Mouse (Mus musculus) T-helper 2 cell (primary cell): ENCODE measurements around the gene Pced1a.

Experiments
- in situ Hi-C: fragments of 300-600 bp; cut with MboI, MseI; formaldehyde crosslinking; loops from one replicate; pipeline ENCODE4 v1.15.1; 2025; ENCODE audit warnings: high pct_unique_total_duplicates

The Pced1a gene

DNA sequence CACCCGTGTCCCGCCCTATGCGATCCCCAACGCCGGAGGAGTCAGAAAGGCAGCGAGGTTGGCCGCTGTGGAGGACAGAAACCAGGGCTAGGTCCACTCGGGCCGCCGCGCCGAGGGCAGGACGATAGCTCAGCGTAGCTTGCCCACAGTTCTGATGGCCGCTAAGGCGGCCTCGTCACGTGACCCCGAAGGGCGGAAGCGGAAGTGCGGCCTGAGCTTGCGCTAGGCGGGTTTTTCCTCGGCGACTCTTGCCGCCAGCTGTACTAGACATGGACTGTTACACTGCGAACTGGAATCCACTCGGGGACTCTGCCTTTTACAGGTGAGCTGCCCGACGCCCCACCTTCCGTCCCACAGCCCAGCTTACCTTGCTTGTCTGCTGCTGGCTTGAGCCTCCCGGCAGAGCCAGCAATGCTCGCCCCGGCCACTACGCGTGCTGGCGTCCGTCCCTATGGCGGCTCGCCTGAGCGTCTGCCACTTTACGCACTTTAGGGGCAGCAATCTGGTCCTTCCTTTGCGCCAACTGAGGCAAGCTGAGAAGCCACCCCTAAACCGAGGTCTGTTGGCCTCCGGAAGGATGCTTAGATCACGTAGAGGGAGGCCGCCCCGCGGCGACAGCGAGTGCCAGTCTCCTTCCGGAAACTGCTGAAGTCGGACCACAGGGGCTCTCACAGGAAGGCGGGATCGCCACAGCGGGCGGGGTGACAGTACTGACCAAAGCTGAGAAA lies at the start of gene Pced1a, which contains the start of gene Vps16:
Pced1a (minus strand) TSS at position 576 of the 728 bp plus-strand sequence.
Vps16 (plus strand) TSS at position 214 of the 728 bp plus-strand sequence.
- in situ Hi-C loops, result no loop called here

DNA sequence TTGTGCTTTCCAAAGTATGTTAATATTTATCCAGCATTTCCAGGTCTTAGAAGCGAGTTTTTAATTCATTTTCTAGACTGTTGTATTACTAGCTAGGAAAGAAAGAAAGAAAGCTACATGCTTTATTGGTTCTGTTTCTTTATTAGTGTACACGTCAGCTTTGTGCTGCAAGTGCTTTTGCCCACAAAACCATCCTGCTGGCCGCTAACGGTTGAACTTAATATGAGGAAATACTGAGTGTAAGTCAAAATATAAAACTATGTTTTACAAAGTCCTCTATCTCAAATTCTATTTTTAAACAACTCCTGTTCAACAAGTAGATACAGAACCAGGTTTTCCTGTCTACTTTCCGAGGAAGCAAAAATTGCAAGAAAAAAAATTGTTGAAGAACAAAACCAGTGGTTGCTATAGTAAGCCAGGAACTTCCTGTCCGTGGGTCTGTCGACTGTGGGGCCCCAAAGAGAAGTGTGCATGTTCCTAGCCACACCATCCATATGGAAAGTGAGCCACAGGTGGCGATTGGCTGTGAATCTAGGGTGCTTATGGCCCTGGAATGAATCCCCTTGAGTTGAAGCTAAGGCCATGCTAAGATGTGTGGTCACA lies 48.5 kb upstream of the Pced1a start:
- in situ Hi-C loops, result no loop called here

DNA sequence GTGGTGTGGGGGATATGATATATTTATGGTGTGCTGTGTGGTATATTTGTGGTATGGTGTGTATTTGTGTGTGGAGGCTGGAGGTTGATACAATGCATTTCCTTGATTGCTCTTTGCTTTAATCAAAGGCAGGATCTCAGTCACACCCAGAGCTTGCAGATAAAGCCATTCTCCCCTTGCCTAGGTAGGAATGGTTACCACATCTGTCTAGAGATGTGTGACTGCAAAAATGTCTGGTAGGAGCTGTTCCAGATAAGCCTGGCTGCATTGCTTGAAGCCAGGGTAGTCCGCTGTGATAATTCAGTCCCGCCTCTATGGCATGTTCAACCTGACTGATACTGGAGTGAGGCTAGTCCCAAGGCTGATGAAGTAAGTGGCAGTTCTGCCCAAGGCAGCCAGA lies 45.4 kb upstream of the Pced1a start:
- in situ Hi-C loops, result no loop called here

DNA sequence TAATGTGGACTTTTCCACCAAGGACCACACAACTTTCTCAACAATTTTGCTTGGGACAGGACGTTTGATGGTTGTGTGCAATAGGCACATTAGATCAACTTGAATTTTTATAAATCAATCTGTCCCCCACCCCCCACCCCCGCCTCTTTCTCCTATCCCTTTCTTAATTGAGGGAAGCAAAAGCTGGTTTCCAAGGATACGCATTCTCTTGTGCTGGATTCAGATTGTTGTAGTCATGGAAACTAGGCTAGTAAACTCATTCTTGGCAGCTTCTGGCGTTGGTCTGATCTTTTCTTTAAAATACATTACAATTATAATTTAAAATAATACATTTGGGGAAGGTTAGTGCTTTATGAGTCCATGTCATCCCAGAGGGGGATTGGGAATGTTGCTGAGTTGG lies 44.9 kb upstream of the Pced1a start:
- in situ Hi-C loops, result no loop called here

DNA sequence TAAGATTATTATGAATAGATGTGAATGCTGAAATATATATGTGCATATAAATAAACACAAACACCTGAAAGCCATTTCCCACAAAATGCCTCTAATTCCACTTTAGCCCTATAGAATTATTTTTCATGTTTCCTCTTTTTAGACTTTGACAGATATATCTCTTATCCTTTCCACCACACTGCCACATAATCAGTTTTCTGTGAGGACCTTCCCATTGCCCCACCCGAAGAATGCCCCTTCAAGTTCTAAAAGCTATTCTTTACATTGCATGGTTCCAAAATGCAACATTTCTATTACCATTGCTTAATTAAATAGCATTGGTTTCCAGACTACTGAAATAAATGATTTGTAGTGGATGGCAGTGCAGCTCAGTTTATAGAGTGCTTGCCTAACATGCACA lies 41.9 kb upstream of the Pced1a start:
- in situ Hi-C loops, result no loop called here

DNA sequence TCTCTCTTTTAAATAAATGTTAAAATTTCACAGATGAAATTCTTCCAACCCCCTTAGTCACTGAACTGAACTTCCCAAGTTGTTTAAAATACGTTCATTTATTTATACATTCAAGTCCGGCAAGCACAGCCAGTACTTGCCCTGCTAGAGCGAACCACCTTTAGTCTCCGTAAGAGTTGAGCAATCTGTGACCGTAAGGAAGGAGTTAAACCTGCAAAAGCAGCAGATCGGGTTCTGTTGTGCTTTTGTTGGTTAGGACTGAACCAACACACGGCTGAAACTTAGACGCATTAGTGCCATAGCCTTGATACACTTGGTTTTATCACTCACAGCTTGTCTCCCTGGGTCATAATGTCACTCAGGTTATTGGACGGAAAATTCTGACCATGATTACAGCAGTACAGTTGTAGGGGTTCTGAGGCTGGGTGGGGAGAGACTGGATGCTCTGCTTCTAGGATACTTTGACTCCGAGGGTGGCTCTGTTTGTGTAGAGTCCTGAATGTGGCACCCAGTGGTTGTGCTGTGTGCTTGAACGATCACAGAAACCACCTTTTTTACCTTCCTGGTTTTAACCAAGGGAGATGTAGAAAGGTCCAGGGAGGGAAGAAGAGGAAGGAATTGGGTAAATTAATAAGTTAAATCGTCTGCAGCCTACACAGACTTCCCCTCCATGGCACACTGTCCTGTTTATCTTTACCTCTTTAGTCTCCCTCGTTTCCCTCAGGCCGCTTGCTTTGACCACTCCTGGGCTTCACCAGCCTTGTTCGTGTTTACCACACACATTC lies 37.0 kb upstream of the Pced1a start:
- in situ Hi-C loops, result no loop called here

DNA sequence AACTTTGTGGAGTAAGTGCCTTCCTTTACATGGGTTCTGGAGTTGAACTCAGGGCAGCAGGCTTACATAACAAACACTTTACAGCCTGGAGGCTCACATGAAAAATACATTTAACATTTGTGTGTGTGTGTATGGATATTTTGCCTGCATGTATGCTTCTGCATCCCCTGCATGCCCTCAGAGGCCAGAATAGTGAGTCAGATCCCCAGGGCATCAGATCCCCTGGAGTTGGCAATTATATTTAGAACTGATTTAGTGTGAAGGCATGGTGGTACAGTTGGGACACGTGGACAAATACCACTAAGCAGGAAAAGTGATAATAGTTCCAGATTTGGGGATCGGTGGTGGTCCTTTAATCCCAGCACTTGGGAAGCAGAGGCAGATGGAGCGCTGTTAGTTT lies 35.1 kb upstream of the Pced1a start:
- in situ Hi-C loops, result no loop called here

DNA sequence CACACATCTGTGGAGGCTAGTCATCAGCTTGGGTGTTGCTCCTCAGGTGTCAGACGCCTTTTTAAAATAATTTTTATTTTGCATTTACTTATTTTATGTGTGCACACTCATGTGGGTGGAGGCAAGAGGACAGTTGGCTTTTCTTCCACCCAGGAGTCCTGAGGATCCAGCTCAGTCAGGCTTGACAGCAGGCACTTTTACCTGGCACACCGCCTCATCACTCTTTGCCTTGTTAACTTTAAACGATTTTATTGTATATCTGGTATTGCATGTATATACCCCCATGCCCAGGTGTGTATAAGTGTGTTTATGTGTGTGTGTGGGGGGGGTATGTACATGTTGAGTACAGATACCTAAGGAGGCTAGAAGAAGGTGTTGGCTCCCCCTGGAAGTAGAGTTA lies 33.4 kb upstream of the Pced1a start:
- in situ Hi-C loops, result no loop called here

DNA sequence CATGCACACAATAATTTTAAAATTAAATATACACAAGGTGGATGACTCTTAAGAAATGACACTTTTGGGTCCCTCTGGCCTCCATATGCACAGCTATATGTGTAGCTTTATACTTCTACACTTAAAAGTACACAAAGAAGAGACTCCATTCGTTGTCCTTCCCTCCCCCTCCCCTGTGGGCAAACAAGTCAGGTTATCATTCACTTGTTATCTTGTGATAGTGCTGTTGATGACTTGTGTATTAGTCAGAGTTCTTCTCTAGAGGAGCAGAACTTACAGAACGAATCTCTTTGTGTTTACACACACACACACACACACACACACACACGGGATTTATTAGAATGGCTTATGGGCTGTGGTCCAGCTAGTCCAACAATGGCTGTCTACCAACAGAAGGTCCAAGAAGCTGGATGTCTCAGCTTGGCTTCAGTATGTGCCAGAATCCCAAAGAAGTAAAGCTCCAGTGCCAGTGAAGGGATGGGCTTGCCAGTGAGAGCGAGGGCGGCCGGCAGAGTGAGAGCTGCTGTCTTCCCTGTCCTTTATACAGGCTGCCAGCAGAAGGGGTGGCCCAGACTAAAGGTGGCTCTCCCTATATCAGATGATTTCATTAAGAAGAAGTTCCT lies 30.4 kb upstream of the Pced1a start:
- in situ Hi-C loops, result loop anchor here (5.0 kb wide), 1 partner anchor 102 kb away; no protein-coding TSS in a partner anchor

DNA sequence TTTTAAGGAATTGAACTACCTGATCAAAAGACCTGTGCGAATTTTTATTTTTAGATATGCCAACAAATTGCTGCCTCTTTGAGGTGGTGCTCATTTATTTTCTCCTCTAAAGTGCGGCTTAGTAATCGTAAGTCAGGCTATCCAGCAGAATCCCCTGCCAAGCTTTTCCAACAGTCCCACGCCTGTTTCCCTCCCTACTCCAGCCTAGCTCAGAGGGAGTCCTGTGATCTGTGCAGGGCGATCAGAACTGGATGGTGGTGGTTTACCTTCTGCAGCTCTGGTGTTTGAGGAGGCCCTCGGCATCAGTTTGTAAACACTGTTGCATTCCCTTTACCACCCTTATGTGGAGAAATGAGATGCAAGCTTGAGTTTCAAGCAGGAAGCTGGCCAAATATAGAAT lies 28.9 kb upstream of the Pced1a start:
- in situ Hi-C loops, result loop anchor here (5.0 kb wide), 1 partner anchor 104 kb away; no protein-coding TSS in a partner anchor

DNA sequence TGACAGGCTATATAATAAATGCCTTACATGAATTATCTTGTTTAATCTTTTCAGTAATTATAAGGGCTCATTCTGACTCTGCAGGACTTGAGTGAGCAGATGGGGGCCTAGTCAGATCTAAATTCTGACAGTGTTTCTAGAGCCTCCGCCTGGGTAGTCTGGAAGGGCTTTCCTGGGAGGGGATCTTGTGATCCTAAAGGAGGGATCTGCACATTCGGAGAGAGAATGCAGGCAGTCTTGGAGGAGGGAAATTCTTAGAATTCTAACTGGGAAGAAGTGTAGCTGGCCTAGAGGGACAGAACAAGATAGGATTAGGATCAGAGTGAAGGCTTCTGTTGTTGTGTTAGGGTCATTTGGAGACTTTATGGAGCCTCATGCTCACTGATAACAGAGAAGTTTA lies 27.8 kb upstream of the Pced1a start:
- in situ Hi-C loops, result loop anchor here (5.0 kb wide), 1 partner anchor 105 kb away; no protein-coding TSS in a partner anchor

DNA sequence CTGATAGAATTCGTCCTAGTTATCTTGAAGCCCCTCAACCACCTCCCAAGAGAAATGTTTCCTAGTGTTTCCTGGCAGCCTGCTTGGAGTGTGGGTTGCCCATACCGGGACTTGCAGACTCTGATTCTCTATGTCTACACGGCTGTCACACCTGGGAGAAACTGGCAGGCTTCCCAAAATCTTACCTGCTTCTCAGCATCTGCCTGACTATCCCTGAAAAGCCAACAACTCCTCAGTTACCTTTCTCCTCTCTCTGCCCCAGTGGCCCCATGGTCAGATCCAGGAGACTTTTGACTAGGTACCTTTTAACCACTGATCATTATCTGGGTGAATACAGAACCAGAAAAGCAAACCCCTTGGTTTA lies 27.2 kb upstream of the Pced1a start:
- in situ Hi-C loops, result loop anchor here (5.0 kb wide), 1 partner anchor 106 kb away; no protein-coding TSS in a partner anchor

DNA sequence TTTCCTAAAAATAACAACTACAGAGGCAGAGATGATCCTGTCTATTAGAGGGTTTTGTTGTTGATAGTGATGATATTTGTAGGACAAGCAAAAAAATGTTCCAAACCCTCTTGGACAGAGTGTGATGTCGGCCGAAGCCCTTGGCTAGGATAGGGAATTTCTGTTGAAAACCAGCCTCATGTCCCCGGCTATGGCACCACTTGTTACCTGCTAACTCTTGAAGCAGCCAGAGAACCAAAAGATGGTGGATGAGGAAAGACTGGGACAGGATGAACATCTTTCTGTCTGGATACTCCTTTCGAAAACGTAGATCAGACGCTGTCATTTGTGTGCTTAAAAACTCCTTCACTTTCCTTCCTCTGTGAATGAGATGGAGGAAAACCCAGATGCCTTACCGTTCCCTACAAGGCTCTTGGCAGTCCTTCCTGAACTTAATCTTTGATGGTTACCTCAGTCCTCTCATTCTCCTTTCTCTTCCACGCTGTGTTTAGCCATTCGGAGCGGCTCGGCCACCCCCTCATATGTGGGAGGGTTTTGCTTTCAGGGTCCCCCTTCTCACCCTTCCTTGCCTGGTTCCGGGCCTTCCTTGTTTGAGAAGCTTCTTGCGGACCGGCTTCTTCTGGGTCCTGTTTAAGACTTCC lies 26.7 kb upstream of the Pced1a start:
- in situ Hi-C loops, result loop anchor here (5.0 kb wide), 1 partner anchor 106 kb away; no protein-coding TSS in a partner anchor

DNA sequence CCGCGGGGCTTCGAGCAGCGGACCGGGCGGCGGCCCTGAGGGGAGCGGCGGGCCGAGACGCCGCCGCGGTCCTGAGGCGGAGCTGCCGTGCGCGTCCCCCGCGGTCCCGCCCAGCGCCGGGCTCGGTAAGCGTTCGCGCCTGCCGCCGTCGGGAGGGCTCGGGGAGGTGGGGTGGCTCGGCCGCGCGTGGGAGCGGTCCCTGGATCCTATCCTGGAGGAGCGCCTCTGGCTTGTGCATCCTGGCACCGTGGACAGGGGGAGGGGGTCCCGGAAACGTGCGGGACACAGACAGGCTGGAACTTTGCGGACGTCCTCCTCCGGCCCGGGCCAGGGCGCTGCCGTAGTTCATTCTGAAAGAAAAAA lies 25.9 kb upstream of the Pced1a start:
- in situ Hi-C loops, result loop anchor here (5.0 kb wide), 1 partner anchor 107 kb away; no protein-coding TSS in a partner anchor

DNA sequence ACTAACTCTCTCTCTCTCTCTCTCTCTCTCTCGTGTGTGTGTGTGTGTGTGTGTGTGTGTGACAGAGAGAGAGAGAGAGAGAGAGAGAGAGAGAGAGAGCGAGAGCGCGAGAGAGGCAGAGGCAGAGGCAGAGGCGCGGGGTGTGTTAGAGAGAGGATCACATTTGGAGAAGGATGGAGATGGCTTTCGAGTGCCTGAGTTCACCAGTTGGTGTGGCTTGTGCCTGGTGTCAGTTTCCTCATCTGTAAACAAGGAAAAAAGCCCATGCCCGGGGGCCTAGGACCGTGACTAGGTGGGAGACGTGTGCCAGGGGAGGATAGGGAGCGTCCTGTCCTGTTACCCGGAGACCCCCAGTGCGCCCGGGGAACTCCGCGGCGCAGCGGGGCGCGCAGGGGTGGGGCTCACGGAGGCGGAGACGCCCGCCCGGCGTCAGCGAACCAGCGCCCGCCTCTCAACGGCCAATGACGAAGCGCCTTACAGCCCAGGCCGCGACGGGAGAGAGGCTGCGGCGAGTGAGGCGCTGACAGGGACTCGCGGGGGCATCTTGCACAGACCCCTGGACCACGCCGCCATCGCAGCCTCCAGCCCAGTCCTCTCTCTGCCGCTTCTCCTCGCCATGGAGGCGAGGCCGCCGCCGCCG lies 25.4 kb upstream of the Pced1a start, which contains the start of gene Ptpra:
Ptpra (plus strand) TSS at position 485 of the 640 bp plus-strand sequence.
- in situ Hi-C loops, result loop anchor here (5.0 kb wide), 1 partner anchor 107 kb away; no protein-coding TSS in a partner anchor

DNA sequence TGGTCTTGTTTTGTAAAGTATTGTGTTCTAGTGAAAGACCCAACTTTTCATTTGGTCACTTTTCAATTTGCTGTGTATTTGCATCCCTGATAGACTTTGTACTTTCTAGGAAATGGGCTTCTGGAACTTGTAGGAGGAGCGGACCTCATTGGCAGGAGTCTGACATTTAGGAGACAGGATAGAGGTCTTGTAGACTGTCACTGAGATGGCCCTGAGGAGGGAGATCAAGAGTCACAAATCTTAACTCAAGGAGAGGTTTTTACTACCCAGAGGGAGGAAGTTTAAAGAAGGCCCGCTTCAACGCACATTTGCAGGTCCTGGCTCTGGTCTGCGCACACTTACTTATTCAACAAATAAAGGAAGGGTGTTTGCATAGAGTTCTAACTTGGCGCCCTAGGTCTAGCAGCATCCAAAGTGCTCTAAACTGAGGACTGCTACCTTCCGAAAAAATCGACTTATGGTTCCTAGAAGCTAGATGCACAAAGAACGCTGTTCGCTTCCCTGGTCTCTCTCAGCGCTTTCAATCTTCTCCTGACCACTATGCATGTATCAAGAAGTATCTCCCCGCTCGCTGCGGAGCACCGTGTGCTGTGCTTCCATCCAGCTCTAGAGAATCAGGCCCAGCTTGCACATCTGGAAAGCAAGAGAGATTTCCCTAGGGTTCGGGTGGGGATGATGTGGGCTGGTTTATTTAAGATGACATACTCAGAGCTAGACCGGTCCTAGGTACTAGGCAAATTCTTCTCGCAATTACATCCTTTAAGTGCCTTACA lies 24.7 kb upstream of the Pced1a start:
- in situ Hi-C loops, result no loop called here

DNA sequence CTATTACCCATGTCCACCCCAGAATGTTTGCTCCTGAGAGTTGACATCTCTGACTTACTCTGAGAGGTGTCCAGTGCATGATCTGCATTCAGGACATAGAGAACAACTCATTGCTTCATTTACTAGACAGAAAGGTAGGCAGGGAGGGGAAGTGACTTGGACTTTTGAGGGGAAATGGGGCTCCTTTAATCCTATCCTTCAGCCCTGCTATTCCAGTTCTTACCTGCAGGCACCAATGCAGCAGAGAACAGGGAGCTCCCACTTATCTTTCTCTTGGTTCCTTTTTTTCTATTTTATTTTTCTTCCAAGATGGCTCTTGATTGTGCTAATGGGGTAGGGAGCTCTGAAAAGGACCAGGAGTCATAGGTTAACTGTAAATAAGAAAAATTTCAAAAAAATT lies 23.9 kb upstream of the Pced1a start:
- in situ Hi-C loops, result no loop called here

DNA sequence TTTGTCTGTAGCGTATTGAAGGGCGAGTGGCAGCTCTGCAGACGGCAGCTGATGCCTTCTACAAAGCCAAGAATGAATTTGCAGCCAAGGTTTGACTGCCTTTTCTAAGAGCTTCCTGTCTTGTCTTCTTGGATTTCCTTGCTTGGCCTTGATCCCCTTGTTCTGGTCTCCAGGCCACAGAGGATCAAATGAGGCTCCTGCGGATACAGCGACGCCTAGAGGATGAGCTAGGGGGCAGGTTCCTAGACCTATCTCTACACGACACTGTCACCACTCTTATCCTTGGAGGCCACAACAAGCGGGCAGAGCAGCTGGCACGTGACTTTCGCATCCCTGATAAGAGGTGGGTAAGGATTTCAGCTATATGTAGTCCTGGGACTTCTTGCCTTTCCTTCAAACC lies 17.7 kb upstream of the Pced1a start:
- in situ Hi-C loops, result no loop called here

DNA sequence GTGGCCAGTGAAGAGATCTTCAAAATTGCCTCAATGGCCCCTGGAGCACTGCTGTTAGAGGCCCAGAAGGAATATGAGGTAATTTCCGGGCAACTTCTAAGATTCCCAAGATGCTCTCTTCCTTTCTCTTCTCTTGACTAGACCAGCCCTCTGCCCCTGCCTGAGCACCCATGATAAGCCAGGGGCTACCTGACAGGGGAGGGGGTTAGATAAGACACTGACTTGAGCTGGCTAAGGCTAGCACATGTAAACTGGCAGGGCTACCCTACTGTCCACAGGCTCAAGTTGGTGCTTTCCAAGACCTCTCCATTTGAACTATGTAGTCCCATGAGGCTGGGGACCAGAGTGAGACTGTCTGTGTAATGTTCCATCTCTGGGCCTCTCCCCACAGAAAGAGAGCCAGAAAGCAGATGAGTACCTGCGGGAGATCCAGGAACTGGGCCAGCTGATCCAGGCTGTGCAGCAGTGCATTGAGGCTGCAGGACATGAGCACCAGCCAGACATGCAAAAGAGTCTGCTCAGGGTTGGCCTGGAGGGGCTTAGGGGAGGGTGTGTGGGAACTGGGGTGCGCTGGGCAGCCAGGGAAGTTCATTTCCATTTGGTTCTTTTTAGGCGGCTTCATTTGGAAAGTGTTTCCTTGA lies 15.5 kb upstream of the Pced1a start:
- in situ Hi-C loops, result no loop called here
